ENCODE assay signal across 23 mouse cellular contexts in the genomic region with DNA sequence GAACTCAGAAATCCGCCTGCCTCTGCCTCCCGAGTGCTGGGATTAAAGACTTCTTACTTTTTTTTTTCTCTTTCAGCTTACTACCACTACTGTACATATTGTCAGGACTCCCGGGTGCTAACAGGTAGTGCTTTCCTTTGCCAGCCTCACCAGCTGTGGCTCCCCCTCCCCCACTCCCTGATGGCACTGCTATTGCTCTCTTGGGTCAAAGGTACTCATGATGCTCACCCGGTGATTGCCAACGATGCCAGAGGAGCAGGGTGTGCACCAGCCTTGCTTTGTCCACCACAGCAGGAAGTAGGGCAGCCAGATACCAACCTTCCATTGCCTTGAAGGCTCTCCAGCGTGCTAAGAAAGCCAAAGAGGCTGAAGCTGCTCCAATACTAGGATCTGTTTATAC. TPM values are rescaled to one million over a fixed set of nuclear protein-coding genes. Genes with fewer than 3 reads are reported as not detected.
A peak's percentile ranks its signal among the peaks of the same experiment; 100 is the strongest.
DNase-seq lines count a peak whose midpoint lies in the region; ATAC-seq and TF ChIP-seq lines count a peak whose summit lies in the region.
"Had no signal": no experiment of that assay in that cellular context is flagged by ENCODE, and none has a peak within 500 bp of the region (broad histone marks: within the 10 kb centered on the region; RNA-seq: fewer than 3 reads in every experiment).

No protein-coding gene starts in this region.

- no peaks in the 10 kb centered on the region for H3K9me3 ChIP-seq in liver, embryonic 11.5 days (ENCODE audit: control insufficient read depth, low read length)
- H3K9me3 ChIP-seq: embryonic facial prominence, embryonic 15.5 days; forebrain, embryonic 15.5 days; heart, embryonic 10.5 days; limb, embryonic 12.5 days; liver, embryonic 13.5 days; midbrain, embryonic 15.5 days; neural tube, embryonic 13.5 days had no signal

- peak; percentile 12 for DNase-seq in cerebellum, adult 11 months
- DNase-seq in cerebellum, postnatal 36 days: no peak
- peak; percentile 25 for DNase-seq in kidney, adult 18-20 months
- no peak for DNase-seq in kidney, postnatal 14 days
- DNase-seq in liver, adult 2 months (ENCODE audit: extremely low read depth, low read depth, low spot score): peak; percentile 79
- DNase-seq in liver, embryonic 11.5 days (ENCODE audit: low spot score): no peak
- DNase-seq: adrenal gland, postnatal 10 days; liver, embryonic 13.5 days; lung, adult 2 months; retina, postnatal 1 day; right cerebral cortex, postnatal 25 days; thymus, adult 18-20 months; thymus, postnatal 36 days had no signal

- H3K27me3 ChIP-seq in liver, adult 2 months (ENCODE audit: control insufficient read depth, insufficient read depth, low read length): no peaks in the 10 kb centered on the region
- no peaks in the 10 kb centered on the region for H3K27me3 ChIP-seq in liver, embryonic 11.5 days (replicated peaks; ENCODE audit: control insufficient read depth, insufficient read depth, low read length)
- no peaks in the 10 kb centered on the region for H3K27me3 ChIP-seq in small intestine, adult 2 months (ENCODE audit: control insufficient read depth, insufficient read depth, low read length)
- H3K27me3 ChIP-seq: embryonic facial prominence, embryonic 15.5 days; forebrain, embryonic 15.5 days; limb, embryonic 12.5 days; liver, embryonic 13.5 days; midbrain, embryonic 15.5 days; neural tube, embryonic 13.5 days had no signal

- 70% methylated on average over 6 of the region's 6 CpGs for WGBS in liver, adult 2 months
- 91% methylated on average over 6 of the region's 6 CpGs for WGBS in liver, embryonic 11.5 days
- WGBS in small intestine, adult 2 months: 59% methylated on average over 6 of the region's 6 CpGs

- H3K9ac ChIP-seq in liver, adult 2 months (ENCODE audit: low read depth, low read length): no peak overlapping the region
- no peak overlapping the region for H3K9ac ChIP-seq in liver, embryonic 11.5 days (ENCODE audit: low read depth, low read length)
- H3K9ac ChIP-seq: embryonic facial prominence, embryonic 15.5 days; forebrain, embryonic 15.5 days; limb, embryonic 12.5 days; liver, embryonic 13.5 days; midbrain, embryonic 15.5 days; neural tube, embryonic 13.5 days had no signal

- H3K4me1 ChIP-seq in liver, adult 2 months (ENCODE audit: control insufficient read depth, insufficient read depth, low read length): peaks cover 5% of the 10 kb centered on the region; the same call in 1 of the 2 replicates
- peaks cover 9% of the 10 kb centered on the region; the same call in 1 of the 2 replicates for H3K4me1 ChIP-seq in liver, embryonic 11.5 days (replicated peaks; ENCODE audit: control insufficient read depth, insufficient read depth, low read length)
- H3K4me1 ChIP-seq in small intestine, adult 2 months (ENCODE audit: control insufficient read depth, insufficient read depth, insufficient read length, low read length): peaks cover 11% of the 10 kb centered on the region; the same call in 1 of the 2 replicates

- TF ChIP-seq CTCF in liver, adult 2 months (IDR thresholded peaks at IDR 0.05; ENCODE audit: low read depth, low read length): no peak
- TF ChIP-seq CTCF in small intestine, adult 2 months (IDR thresholded peaks at IDR 0.05; ENCODE audit: extremely low read depth, insufficient read length, insufficient replicate concordance, low read depth, low read length): no peak

- H3K27ac ChIP-seq in liver, adult 2 months (replicated peaks; ENCODE audit: insufficient read depth, low read depth, low read length): no peak overlapping the region
- no peak overlapping the region for H3K27ac ChIP-seq in liver, embryonic 11.5 days (ENCODE audit: low read depth, low read length)
- peak overlapping the region; percentile 80 for H3K27ac ChIP-seq in small intestine, adult 2 months (ENCODE audit: insufficient read depth, low read depth, low read length)
- H3K27ac ChIP-seq: embryonic facial prominence, embryonic 15.5 days; forebrain, embryonic 15.5 days; heart, embryonic 10.5 days; hindbrain, postnatal 0 days; limb, embryonic 12.5 days; liver, embryonic 13.5 days; midbrain, embryonic 15.5 days; neural tube, embryonic 13.5 days had no signal

- H3K4me2 ChIP-seq in liver, embryonic 11.5 days: no peak overlapping the region
- H3K4me2 ChIP-seq: embryonic facial prominence, embryonic 15.5 days; forebrain, embryonic 15.5 days; limb, embryonic 12.5 days; liver, embryonic 13.5 days; midbrain, embryonic 15.5 days; neural tube, embryonic 13.5 days had no signal

- no peaks in the 10 kb centered on the region for H3K36me3 ChIP-seq in liver, adult 2 months (ENCODE audit: control insufficient read depth, insufficient read depth, low read length)
- no peaks in the 10 kb centered on the region for H3K36me3 ChIP-seq in liver, embryonic 11.5 days (ENCODE audit: control insufficient read depth, insufficient read depth, low read length)
- H3K36me3 ChIP-seq in small intestine, adult 2 months (ENCODE audit: control insufficient read depth, insufficient read depth, low read length): no peaks in the 10 kb centered on the region
- H3K36me3 ChIP-seq: embryonic facial prominence, embryonic 15.5 days; forebrain, embryonic 15.5 days; heart, embryonic 10.5 days; limb, embryonic 12.5 days; liver, embryonic 13.5 days; midbrain, embryonic 15.5 days; neural tube, embryonic 13.5 days had no signal

- no peak overlapping the region for H3K4me3 ChIP-seq in liver, adult 2 months (ENCODE audit: insufficient read depth, low read depth, low read length)
- no peak overlapping the region for H3K4me3 ChIP-seq in liver, embryonic 11.5 days (ENCODE audit: low read depth, low read length)
- no peak overlapping the region for H3K4me3 ChIP-seq in small intestine, adult 2 months (ENCODE audit: low read depth, low read length)
- H3K4me3 ChIP-seq: embryonic facial prominence, embryonic 15.5 days; forebrain, embryonic 15.5 days; heart, embryonic 10.5 days; limb, embryonic 12.5 days; liver, embryonic 13.5 days; midbrain, embryonic 15.5 days; myocyte; neural tube, embryonic 13.5 days had no signal

- no peaks in the 10 kb centered on the region; the same call in 1 of the 2 replicates for H3K79me2 ChIP-seq in liver, adult 2 months (ENCODE audit: control insufficient read depth, insufficient read depth, low read length)

- no peak for ATAC-seq in liver, embryonic 11.5 days (replicated peaks; ENCODE audit: low FRiP score)
- ATAC-seq: forebrain, embryonic 15.5 days; hindbrain, postnatal 0 days; intestine, embryonic 16.5 days; midbrain, embryonic 15.5 days had no signal

- no peak for TF ChIP-seq POLR2A in liver, adult 2 months (IDR thresholded peaks at IDR 0.05; ENCODE audit: extremely low read depth, insufficient read depth, low read length)
- no peak for TF ChIP-seq POLR2A in small intestine, adult 2 months (IDR thresholded peaks at IDR 0.05; ENCODE audit: low read depth, low read length)

RNA-seq across cellular contexts. Expression of gene Acp6, which starts 2.1 kb away (rescaled TPM):
- total RNA-seq in liver, adult 2 months (2014; rRNA removed): 31.9 and 34.2 TPM in 2 replicates
- 33.7 and 37.5 TPM in 2 replicates for polyA plus RNA-seq in liver, adult 2 months (2012; rRNA removed)
- 41.1 and 41.4 TPM in 2 replicates for polyA plus RNA-seq in liver, embryonic 11.5 days (2014; fragmentation: Nextera tagmentation; extraction: Ambion mirVana)
- 22.2 and 48.4 TPM in 2 replicates for polyA plus RNA-seq in small intestine, adult 2 months (2012; rRNA removed)

Comparison
In these comparisons a context has a peak if more than half of its experiments do, and no peak if none do; other contexts are left out.
1. DNase-seq: peak in cerebellum, adult 11 months (single experiment), kidney, adult 18-20 months (single experiment) and liver, adult 2 months (single experiment); none in cerebellum, postnatal 36 days (0 of 2), kidney, postnatal 14 days (single experiment) and liver, embryonic 11.5 days (single experiment).